Mouse (Mus musculus) limb, embryonic 13.5 days (tissue): ENCODE results near the gene Miox. TPM values are rescaled to one million over a fixed set of nuclear protein-coding genes. Genes with fewer than 3 reads are reported as not detected.

Experiments used
- ATAC-seq: fragments of 200-750 bp; cut with Nextera tagmentation; 2 replicates; pipeline ENCODE4 v1.8.0; 2017; ENCODE audit warnings: low read depth, moderate number of reproducible peaks, moderate TSS enrichment; ENCODE audit not compliant: low FRiP score
- H3K27ac ChIP-seq: fragments of 300-500 bp; sonication (generic); 2 replicates; pipeline ENCODE4 v1.5.1; 2015; ENCODE audit warnings: inconsistent platforms, mild to moderate bottlenecking, moderate library complexity
- H3K27me3 ChIP-seq: fragments of 300-500 bp; sonication (generic); 2 replicates; pipeline ENCODE4 v1.6.1; 2015; ENCODE audit warnings: mild to moderate bottlenecking, inconsistent platforms
- H3K36me3 ChIP-seq: fragments of 300-500 bp; sonication (generic); 2 replicates; pipeline ENCODE4 v1.6.1; 2015; ENCODE audit warnings: inconsistent platforms, mild to moderate bottlenecking, moderate library complexity
- H3K4me1 ChIP-seq: fragments of 300-500 bp; sonication (generic); 2 replicates; pipeline ENCODE4 v1.6.1; 2015; ENCODE audit warnings: inconsistent platforms
- H3K4me2 ChIP-seq: fragments of 300-500 bp; sonication (generic); replicated peaks from 2 replicates; pipeline ENCODE4 v1.6.1; 2015; ENCODE audit warnings: inconsistent platforms, mild to moderate bottlenecking, moderate library complexity
- H3K4me3 ChIP-seq: fragments of 300-500 bp; sonication (generic); 2 replicates; pipeline ENCODE4 v1.5.1; 2015; ENCODE audit warnings: moderate library complexity, mild to moderate bottlenecking, inconsistent platforms
- H3K9ac ChIP-seq: fragments of 300-500 bp; sonication (generic); 2 replicates; pipeline ENCODE4 v1.6.1; 2015; ENCODE audit warnings: mild to moderate bottlenecking, inconsistent platforms
- H3K9me3 ChIP-seq: fragments of 300-500 bp; sonication (generic); 2 replicates; pipeline ENCODE4 v1.6.1; 2016; ENCODE audit warnings: inconsistent platforms
- WGBS: fragments of 180-500 bp; shearing (Covaris S2); methylation state at CpG from one replicate; pipeline ENCODE4 v1.1.7; 2015; 5-methylcytosine and 5-hydroxymethylcytosine counted together
- polyA plus RNA-seq: library from polyadenylated mRNA; unstranded; fragments of >200 nt; fragmentation: Nextera tagmentation; extraction: Ambion mirVana; gene quantifications from 2 replicates; pipeline ENCODE4 v1.2.1, GENCODE M21; 2015

Gene Miox
- not detected in 2 replicates for polyA plus RNA-seq

GRCm38 (mm10) chr15:89334271-89334670 is at the start of gene Miox:
Miox (plus strand) TSS chr15:89334398.
- Histone ChIP-seq H3K36me3 (no peaks in the 10 kb centered on the region), H3K9ac (0 out of 2 replicates have a peak within 1 kb of the TSS, but pooled peaks have one; percentile 1), H3K27ac (no peak within 1 kb of the TSS), H3K4me3 (no peak within 1 kb of the TSS), H3K9me3 (no peaks in the 10 kb centered on the region), H3K4me2 (no peak within 1 kb of the TSS), H3K4me1 (no peaks in the 10 kb centered on the region), H3K27me3 (no peaks in the 10 kb centered on the region)
- WGBS = 87% methylated on average over 7 of the region's 7 CpGs
- ATAC-seq = no peak

- Histone ChIP-seq H3K27ac (no peak overlapping the region), H3K4me3 (no peak overlapping the region), H3K4me1 (no peaks in the 10 kb centered on the region), H3K36me3 (peaks cover 99% of the 10 kb centered on the region), H3K27me3 (no peaks in the 10 kb centered on the region), H3K9ac (no peak overlapping the region), H3K9me3 (no peaks in the 10 kb centered on the region), H3K4me2 (no peak overlapping the region)
- no peak for ATAC-seq
Measured at GRCm38 (mm10) chr15:89285004-89285403, 49.2 kb upstream of the Miox start.

- no peak overlapping the region for H3K4me2 ChIP-seq
- H3K9me3 ChIP-seq = no peaks in the 10 kb centered on the region
- no peaks in the 10 kb centered on the region for H3K4me1 ChIP-seq
- H3K9ac ChIP-seq = no peak overlapping the region
- no peak overlapping the region for H3K4me3 ChIP-seq
- H3K27ac ChIP-seq = no peak overlapping the region
- no peaks in the 10 kb centered on the region for H3K27me3 ChIP-seq
- ATAC-seq = no peak
- peaks cover 99% of the 10 kb centered on the region for H3K36me3 ChIP-seq
- 93% methylated on average over 5 of the region's 5 CpGs for WGBS
Measured at GRCm38 (mm10) chr15:89285478-89285877, 48.7 kb upstream of the Miox start.

- Histone ChIP-seq H3K4me2 (no peak overlapping the region), H3K27ac (no peak overlapping the region), H3K27me3 (no peaks in the 10 kb centered on the region), H3K9me3 (no peaks in the 10 kb centered on the region), H3K4me1 (no peaks in the 10 kb centered on the region), H3K4me3 (no peak overlapping the region), H3K9ac (no peak overlapping the region), H3K36me3 (peaks cover 99% of the 10 kb centered on the region)
- ATAC-seq = no peak
- 75% methylated on average over 7 of the region's 7 CpGs for WGBS
Measured at GRCm38 (mm10) chr15:89286114-89286513, 48.1 kb upstream of the Miox start.

- H3K9ac ChIP-seq = no peak overlapping the region
- no peaks in the 10 kb centered on the region for H3K4me1 ChIP-seq
- no peak overlapping the region for H3K4me3 ChIP-seq
- peaks cover 99% of the 10 kb centered on the region for H3K36me3 ChIP-seq
- ATAC-seq = no peak
- no peak overlapping the region for H3K4me2 ChIP-seq
- no peaks in the 10 kb centered on the region for H3K9me3 ChIP-seq
- no peaks in the 10 kb centered on the region for H3K27me3 ChIP-seq
- no peak overlapping the region for H3K27ac ChIP-seq
- 88% methylated on average over 5 of the region's 5 CpGs for WGBS
Measured at GRCm38 (mm10) chr15:89286582-89286981, 47.6 kb upstream of the Miox start.

GRCm38 (mm10) chr15:89288227-89288767 is 45.9 kb upstream of the Miox start:
- no peak overlapping the region for H3K4me3 ChIP-seq
- peaks cover 99% of the 10 kb centered on the region for H3K36me3 ChIP-seq
- no peaks in the 10 kb centered on the region for H3K9me3 ChIP-seq
- no peak overlapping the region for H3K9ac ChIP-seq
- no peaks in the 10 kb centered on the region for H3K27me3 ChIP-seq
- no peaks in the 10 kb centered on the region for H3K4me1 ChIP-seq
- no peak overlapping the region for H3K27ac ChIP-seq
- 88% methylated on average over 23 of the region's 23 CpGs for WGBS
- ATAC-seq = no peak
- H3K4me2 ChIP-seq = no peak overlapping the region

- no peak overlapping the region for H3K9ac ChIP-seq
- H3K4me3 ChIP-seq = no peak overlapping the region
- H3K27me3 ChIP-seq = no peaks in the 10 kb centered on the region
- no peaks in the 10 kb centered on the region for H3K4me1 ChIP-seq
- H3K36me3 ChIP-seq = peaks cover 99% of the 10 kb centered on the region
- no peak overlapping the region for H3K4me2 ChIP-seq
- H3K27ac ChIP-seq = no peak overlapping the region
- H3K9me3 ChIP-seq = no peaks in the 10 kb centered on the region
- 95% methylated on average over 11 of the region's 11 CpGs for WGBS
- ATAC-seq = no peak
Measured at GRCm38 (mm10) chr15:89289455-89289854, 44.7 kb upstream of the Miox start.

- peaks cover 99% of the 10 kb centered on the region for H3K36me3 ChIP-seq
- H3K9me3 ChIP-seq = no peaks in the 10 kb centered on the region
- H3K4me1 ChIP-seq = no peaks in the 10 kb centered on the region
- no peak overlapping the region for H3K4me2 ChIP-seq
- no peak overlapping the region for H3K4me3 ChIP-seq
- no peak overlapping the region for H3K27ac ChIP-seq
- H3K27me3 ChIP-seq = no peaks in the 10 kb centered on the region
- WGBS = 82% methylated on average over 3 of the region's 3 CpGs
- no peak overlapping the region for H3K9ac ChIP-seq
- no peak for ATAC-seq
Measured at GRCm38 (mm10) chr15:89291521-89291920, 42.7 kb upstream of the Miox start.

- H3K9ac ChIP-seq = no peak overlapping the region
- no peaks in the 10 kb centered on the region for H3K4me1 ChIP-seq
- no peaks in the 10 kb centered on the region for H3K27me3 ChIP-seq
- H3K9me3 ChIP-seq = no peaks in the 10 kb centered on the region
- no peak overlapping the region for H3K4me2 ChIP-seq
- WGBS = 79% methylated on average over 2 of the region's 2 CpGs
- no peak for ATAC-seq
- H3K27ac ChIP-seq = no peak overlapping the region
- peaks cover 100% of the 10 kb centered on the region for H3K36me3 ChIP-seq
- no peak overlapping the region for H3K4me3 ChIP-seq
Measured at GRCm38 (mm10) chr15:89292795-89293194, 41.4 kb upstream of the Miox start.

GRCm38 (mm10) chr15:89293778-89294177 is 40.4 kb upstream of the Miox start:
- Histone ChIP-seq H3K4me3 (no peak overlapping the region), H3K36me3 (peaks cover 96% of the 10 kb centered on the region), H3K27ac (no peak overlapping the region), H3K9ac (no peak overlapping the region), H3K27me3 (no peaks in the 10 kb centered on the region), H3K4me2 (no peak overlapping the region), H3K9me3 (no peaks in the 10 kb centered on the region), H3K4me1 (no peaks in the 10 kb centered on the region)
- no peak for ATAC-seq
- WGBS = 94% methylated on average over 10 of the region's 10 CpGs

GRCm38 (mm10) chr15:89295580-89296165 is 38.5 kb upstream of the Miox start:
- H3K4me2 ChIP-seq = no peak overlapping the region
- peaks cover 94% of the 10 kb centered on the region for H3K36me3 ChIP-seq
- no peak overlapping the region for H3K9ac ChIP-seq
- 89% methylated on average over 8 of the region's 8 CpGs for WGBS
- no peak overlapping the region for H3K27ac ChIP-seq
- no peak overlapping the region for H3K4me3 ChIP-seq
- H3K27me3 ChIP-seq = no peaks in the 10 kb centered on the region
- no peaks in the 10 kb centered on the region for H3K9me3 ChIP-seq
- no peak for ATAC-seq
- no peaks in the 10 kb centered on the region for H3K4me1 ChIP-seq

GRCm38 (mm10) chr15:89296465-89296864 is 37.7 kb upstream of the Miox start:
- H3K27me3 ChIP-seq = no peaks in the 10 kb centered on the region
- H3K9me3 ChIP-seq = no peaks in the 10 kb centered on the region
- no peaks in the 10 kb centered on the region for H3K4me1 ChIP-seq
- no peak overlapping the region for H3K4me3 ChIP-seq
- peaks cover 94% of the 10 kb centered on the region for H3K36me3 ChIP-seq
- no peak overlapping the region for H3K9ac ChIP-seq
- H3K4me2 ChIP-seq = no peak overlapping the region
- no peak overlapping the region for H3K27ac ChIP-seq
- no peak for ATAC-seq
- 88% methylated on average over 1 of the region's 1 CpGs for WGBS

- Histone ChIP-seq H3K9me3 (no peaks in the 10 kb centered on the region), H3K4me2 (no peak overlapping the region), H3K4me1 (no peaks in the 10 kb centered on the region), H3K4me3 (no peak overlapping the region), H3K36me3 (peaks cover 94% of the 10 kb centered on the region), H3K27ac (no peak overlapping the region), H3K9ac (no peak overlapping the region), H3K27me3 (no peaks in the 10 kb centered on the region)
- no peak for ATAC-seq
- WGBS = 93% methylated on average over 2 of the region's 2 CpGs
Measured at GRCm38 (mm10) chr15:89297695-89298094, 36.5 kb upstream of the Miox start.
